Mouse (Mus musculus) intestine, embryonic 14.5 days (tissue): ENCODE measurements at regions not wholly inside any gene's neighbourhood (a gene's known extent, or its start where the extent isn't known, plus 50 kb on each side); places are given as distances from the start of the nearest gene placed in this dataset.

ENCODE experiments used
- ATAC-seq: fragments of 200-750 bp; cut with Nextera tagmentation; replicated peaks from 2 replicates; pipeline ENCODE4 v1.8.0; 2017; ENCODE audit warnings: low read depth, moderate number of reproducible peaks, moderate TSS enrichment, moderate library complexity; ENCODE audit not compliant: low FRiP score, low TSS enrichment
- DNase-seq: peaks from one replicate; pipeline ENCODE4 v3.0.0-alpha.2; 2018; ENCODE audit warnings: low spot score
- H3K27ac ChIP-seq: fragments of 300-500 bp; sonication (generic); 2 replicates; pipeline ENCODE4 v1.5.1; 2014; ENCODE audit warnings: low read depth, mild to moderate bottlenecking, control low read depth
- H3K27me3 ChIP-seq: fragments of 300-500 bp; sonication (generic); replicated peaks from 2 replicates; pipeline ENCODE4 v1.6.1; 2014; ENCODE audit warnings: low read length, control low read depth; ENCODE audit not compliant: control insufficient read depth, insufficient read depth
- H3K36me3 ChIP-seq: fragments of 300-500 bp; sonication (generic); 2 replicates; pipeline ENCODE4 v1.6.1; 2014; ENCODE audit warnings: low read length, control low read depth; ENCODE audit not compliant: control insufficient read depth, insufficient read depth
- H3K4me1 ChIP-seq: fragments of 300-500 bp; sonication (generic); replicated peaks from 2 replicates; pipeline ENCODE4 v1.6.1; 2014; ENCODE audit warnings: low read length, control low read depth, mixed read lengths; ENCODE audit not compliant: control insufficient read depth, insufficient read depth
- H3K4me2 ChIP-seq: fragments of 300-500 bp; sonication (generic); 2 replicates; pipeline ENCODE4 v1.6.1; 2014; ENCODE audit warnings: low read length
- H3K4me3 ChIP-seq: fragments of 300-500 bp; sonication (generic); 2 replicates; pipeline ENCODE4 v1.5.1; 2014; ENCODE audit warnings: low read depth, low read length, control low read depth, mixed read lengths
- H3K9ac ChIP-seq: fragments of 300-500 bp; sonication (generic); 2 replicates; pipeline ENCODE4 v1.6.1; 2014; ENCODE audit warnings: mild to moderate bottlenecking, low read length
- H3K9me3 ChIP-seq: fragments of 300-500 bp; sonication (generic); 2 replicates; pipeline ENCODE4 v1.6.1; 2016; ENCODE audit warnings: low read length, control low read depth; ENCODE audit not compliant: control insufficient read depth
- WGBS: fragments of 180-500 bp; shearing (Covaris S2); extraction: QIAGEN DNeasy Blood & Tissue Kit; methylation state at CpG from one replicate; pipeline ENCODE4 v1.1.7; 2014; 5-methylcytosine and 5-hydroxymethylcytosine counted together

DNA sequence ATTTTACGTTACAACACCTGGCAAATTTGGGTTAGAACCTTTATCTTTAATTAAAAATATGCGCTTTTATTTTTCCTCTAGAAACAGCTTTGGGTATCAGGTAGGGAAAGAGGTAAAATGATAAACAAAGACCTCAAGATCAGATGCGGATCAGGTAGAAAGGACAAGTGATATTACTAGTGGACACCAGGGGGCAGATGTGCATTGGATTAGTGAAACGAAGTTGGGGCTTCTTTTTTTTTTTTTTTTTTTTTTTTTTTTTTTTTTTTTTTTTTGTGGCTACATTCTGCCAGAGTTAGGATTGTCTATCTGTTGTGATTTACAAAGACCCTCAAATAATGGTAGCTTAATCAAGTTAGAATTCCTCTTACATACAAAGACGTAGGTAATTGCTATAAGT lies 153.8 kb downstream of the Cd109 start:
- Histone ChIP-seq H3K4me1 (no peaks in the 10 kb centered on the region), H3K27me3 (no peaks in the 10 kb centered on the region), H3K9me3 (no peaks in the 10 kb centered on the region), H3K4me2 (no peak overlapping the region), H3K9ac (no peak overlapping the region), H3K36me3 (no peaks in the 10 kb centered on the region), H3K27ac (no peak overlapping the region), H3K4me3 (no peak overlapping the region)
- 39% methylated on average over 5 of the region's 5 CpGs for WGBS
- DNase-seq (no peak), ATAC-seq (no peak)

DNA sequence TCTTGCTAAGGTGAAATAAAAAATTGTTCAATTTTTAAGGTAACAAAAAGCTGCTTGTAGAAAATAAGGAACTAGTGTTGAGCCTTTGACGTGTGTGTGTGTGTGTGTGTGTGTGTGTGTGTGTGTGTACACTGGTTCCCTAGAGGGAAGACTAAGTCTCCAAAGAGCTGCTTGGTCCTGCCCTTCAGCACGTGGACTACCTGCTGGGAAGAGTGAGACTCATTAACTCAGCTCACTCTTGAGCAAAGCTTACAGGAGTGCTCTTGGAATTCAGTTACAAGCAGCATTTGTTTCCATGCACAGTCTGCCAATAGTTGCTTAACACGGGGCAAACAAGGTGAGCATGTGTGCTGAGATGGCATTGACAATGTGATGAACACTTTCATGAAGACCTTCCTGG lies 158.6 kb downstream of the Cd109 start:
- H3K4me1 ChIP-seq = no peaks in the 10 kb centered on the region
- WGBS = 60% methylated on average over 3 of the region's 3 CpGs
- H3K36me3 ChIP-seq = no peaks in the 10 kb centered on the region
- ATAC-seq = no peak
- no peak overlapping the region for H3K4me3 ChIP-seq
- H3K27me3 ChIP-seq = no peaks in the 10 kb centered on the region
- no peak overlapping the region for H3K4me2 ChIP-seq
- H3K27ac ChIP-seq = no peak overlapping the region
- no peak overlapping the region for H3K9ac ChIP-seq
- no peaks in the 10 kb centered on the region for H3K9me3 ChIP-seq
- DNase-seq = no peak

- no peaks in the 10 kb centered on the region for H3K9me3 ChIP-seq
- DNase-seq = no peak
- no peak overlapping the region for H3K27ac ChIP-seq
- 14% methylated on average over 5 of the region's 5 CpGs for WGBS
- no peak overlapping the region for H3K4me2 ChIP-seq
- no peaks in the 10 kb centered on the region for H3K4me1 ChIP-seq
- H3K9ac ChIP-seq = no peak overlapping the region
- no peaks in the 10 kb centered on the region for H3K36me3 ChIP-seq
- ATAC-seq = no peak
- H3K4me3 ChIP-seq = no peak overlapping the region
- no peaks in the 10 kb centered on the region for H3K27me3 ChIP-seq
These were observed 160.1 kb downstream of the Cd109 start for GRCm38 (mm10) chr9:78775462-78775861.

- Histone ChIP-seq H3K4me1 (no peaks in the 10 kb centered on the region), H3K27me3 (no peaks in the 10 kb centered on the region), H3K9me3 (no peaks in the 10 kb centered on the region), H3K4me3 (no peak overlapping the region), H3K9ac (no peak overlapping the region), H3K36me3 (no peaks in the 10 kb centered on the region), H3K27ac (no peak overlapping the region), H3K4me2 (no peak overlapping the region)
- ATAC-seq (no peak), DNase-seq (no peak)
- WGBS = 74% methylated on average over 4 of the region's 4 CpGs
These were observed 165.2 kb downstream of the Cd109 start for GRCm38 (mm10) chr9:78780595-78780994.

DNA sequence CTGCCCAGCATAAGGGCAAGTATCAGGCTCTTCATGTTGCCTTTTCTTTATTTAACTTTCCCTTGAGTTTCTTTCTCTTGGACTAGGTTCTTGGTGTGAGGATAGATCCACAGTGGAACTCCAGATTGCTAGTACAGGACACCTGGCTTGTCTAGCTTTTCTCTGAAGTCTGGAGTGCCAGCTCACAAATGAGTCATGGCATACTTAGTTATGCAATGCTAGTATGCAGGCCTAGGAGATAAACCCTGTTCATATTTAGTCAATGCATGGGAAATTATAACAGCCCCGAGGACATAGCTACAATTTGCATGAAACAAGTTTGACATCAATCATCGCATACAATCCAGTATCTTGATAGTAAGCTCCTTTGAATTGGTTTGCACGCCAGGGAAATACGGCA lies 167.0 kb downstream of the Cd109 start:
- H3K4me2 ChIP-seq = no peak overlapping the region
- 91% methylated on average over 4 of the region's 4 CpGs for WGBS
- H3K27ac ChIP-seq = no peak overlapping the region
- H3K27me3 ChIP-seq = no peaks in the 10 kb centered on the region
- H3K4me3 ChIP-seq = no peak overlapping the region
- H3K36me3 ChIP-seq = no peaks in the 10 kb centered on the region
- no peaks in the 10 kb centered on the region for H3K9me3 ChIP-seq
- DNase-seq (no peak), ATAC-seq (no peak)
- no peaks in the 10 kb centered on the region for H3K4me1 ChIP-seq
- H3K9ac ChIP-seq = no peak overlapping the region

GRCm38 (mm10) chr9:78782860-78783259 lies 167.5 kb downstream of the Cd109 start:
- ATAC-seq (no peak), DNase-seq (no peak)
- Histone ChIP-seq H3K4me3 (no peak overlapping the region), H3K9me3 (no peaks in the 10 kb centered on the region), H3K4me1 (no peaks in the 10 kb centered on the region), H3K36me3 (no peaks in the 10 kb centered on the region), H3K27ac (no peak overlapping the region), H3K4me2 (no peak overlapping the region), H3K27me3 (no peaks in the 10 kb centered on the region), H3K9ac (no peak overlapping the region)
- WGBS = 81% methylated on average over 8 of the region's 8 CpGs

DNA sequence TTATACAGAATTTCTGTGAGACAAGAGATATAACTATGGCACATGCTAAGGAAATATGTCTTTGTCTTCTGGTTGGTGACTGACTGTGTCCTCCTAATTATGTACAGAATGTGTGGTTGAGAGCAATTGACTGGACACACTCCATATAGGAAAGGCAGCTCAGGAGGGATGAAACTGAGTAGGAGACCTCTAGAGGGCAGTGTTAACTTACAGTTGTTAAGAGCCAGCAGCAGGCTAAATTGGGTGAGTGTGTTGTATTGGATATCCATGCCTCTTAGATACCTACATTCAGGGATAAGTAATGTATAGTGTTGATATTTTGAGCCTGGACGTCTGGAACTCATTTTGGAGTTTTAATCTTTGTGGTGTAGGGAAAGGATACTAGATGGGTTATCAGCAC lies 172.5 kb downstream of the Cd109 start:
- Histone ChIP-seq H3K9ac (no peak overlapping the region), H3K27me3 (no peaks in the 10 kb centered on the region), H3K4me3 (no peak overlapping the region), H3K36me3 (no peaks in the 10 kb centered on the region), H3K4me2 (no peak overlapping the region), H3K27ac (no peak overlapping the region), H3K9me3 (no peaks in the 10 kb centered on the region), H3K4me1 (no peaks in the 10 kb centered on the region)
- ATAC-seq (no peak), DNase-seq (no peak)
- 0% methylated on average over 1 of the region's 1 CpGs for whole genome bisulfite sequencing

DNA sequence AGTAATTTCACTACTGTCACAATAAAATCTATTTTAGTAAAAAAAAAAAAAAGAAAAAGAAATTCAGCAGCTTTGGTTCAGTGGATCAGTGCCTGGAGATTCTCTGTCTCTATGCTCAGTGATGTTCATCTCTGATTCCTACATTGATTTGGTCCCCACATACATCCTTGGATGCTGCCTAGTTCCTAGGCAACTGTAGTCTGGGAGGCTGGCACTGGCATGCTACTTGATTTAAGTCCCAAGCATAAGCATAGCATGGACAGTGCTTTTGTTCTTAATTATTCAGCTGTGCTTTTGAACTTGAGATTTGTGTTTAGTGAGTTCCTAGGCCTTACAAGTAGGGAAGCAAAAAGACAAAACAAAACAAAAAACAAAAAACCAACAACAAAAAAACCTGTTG lies 174.4 kb downstream of the Cd109 start:
- Histone ChIP-seq H3K9ac (no peak overlapping the region), H3K27ac (no peak overlapping the region), H3K4me3 (no peak overlapping the region), H3K9me3 (no peaks in the 10 kb centered on the region), H3K27me3 (no peaks in the 10 kb centered on the region), H3K4me2 (no peak overlapping the region), H3K36me3 (no peaks in the 10 kb centered on the region), H3K4me1 (no peaks in the 10 kb centered on the region)
- no peak for DNase-seq
- ATAC-seq = no peak

- Histone ChIP-seq H3K4me2 (no peak overlapping the region), H3K27ac (no peak overlapping the region), H3K4me1 (no peaks in the 10 kb centered on the region), H3K27me3 (no peaks in the 10 kb centered on the region), H3K36me3 (no peaks in the 10 kb centered on the region), H3K9ac (no peak overlapping the region), H3K4me3 (no peak overlapping the region), H3K9me3 (no peaks in the 10 kb centered on the region)
- ATAC-seq (no peak), DNase-seq (no peak)
- WGBS = 69% methylated on average over 2 of the region's 2 CpGs
These were observed 174.8 kb downstream of the Cd109 start for GRCm38 (mm10) chr9:78790155-78790554.
